Mouse (Mus musculus): ENCODE measurements around the gene Crybb2. TPM values are rescaled to one million over a fixed set of nuclear protein-coding genes. Genes with fewer than 3 reads are reported as not detected.

Gene Crybb2
- not detected in 2 replicates for polyA plus RNA-seq (2012; rRNA removed)

DNA sequence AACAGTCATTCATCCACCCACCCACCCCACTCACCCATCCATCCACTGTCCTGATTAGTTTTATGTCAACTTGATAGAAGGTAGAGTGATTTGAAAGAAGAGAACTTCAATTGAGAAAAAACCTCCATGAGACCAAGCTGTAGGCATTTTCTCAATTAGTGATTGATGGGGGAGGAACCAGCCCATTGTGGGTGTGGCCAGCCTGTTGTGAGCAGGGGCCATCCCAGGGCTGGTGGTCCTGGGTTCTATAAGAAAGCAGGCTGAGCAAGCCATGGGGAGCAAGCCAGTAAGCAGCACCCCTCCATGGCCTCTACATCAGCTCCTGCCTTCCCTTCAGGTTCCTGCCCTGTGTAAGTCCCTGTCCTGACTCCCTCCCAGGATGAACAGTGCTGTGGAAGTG lies at the start of gene Crybb2:
Crybb2 (minus strand) TSS at position 101 of the 400 bp plus-strand sequence.

DNA sequence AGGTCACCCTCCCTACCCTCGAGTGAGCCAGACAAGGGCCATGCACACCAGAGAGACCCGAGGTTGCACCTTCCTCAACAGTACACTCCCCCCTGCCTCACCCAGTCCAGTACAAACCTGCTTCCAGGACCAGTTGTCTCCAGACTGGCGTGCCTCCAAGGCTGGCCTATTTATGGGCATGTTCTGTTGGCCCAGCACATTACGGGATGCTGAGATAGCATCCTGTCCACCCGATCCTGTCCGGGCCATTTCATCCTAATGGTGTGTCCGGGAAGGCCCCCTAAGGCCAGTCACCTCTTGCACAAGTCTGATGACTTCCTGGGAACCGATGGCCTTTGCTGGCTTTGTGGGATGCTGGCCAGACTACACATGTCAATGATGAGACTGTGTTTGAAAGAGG lies 11.5 kb upstream of the Crybb2 start, which contains the start of gene Crybb3:
Crybb3 (minus strand) TSS at position 146 of the 400 bp plus-strand sequence.

DNA sequence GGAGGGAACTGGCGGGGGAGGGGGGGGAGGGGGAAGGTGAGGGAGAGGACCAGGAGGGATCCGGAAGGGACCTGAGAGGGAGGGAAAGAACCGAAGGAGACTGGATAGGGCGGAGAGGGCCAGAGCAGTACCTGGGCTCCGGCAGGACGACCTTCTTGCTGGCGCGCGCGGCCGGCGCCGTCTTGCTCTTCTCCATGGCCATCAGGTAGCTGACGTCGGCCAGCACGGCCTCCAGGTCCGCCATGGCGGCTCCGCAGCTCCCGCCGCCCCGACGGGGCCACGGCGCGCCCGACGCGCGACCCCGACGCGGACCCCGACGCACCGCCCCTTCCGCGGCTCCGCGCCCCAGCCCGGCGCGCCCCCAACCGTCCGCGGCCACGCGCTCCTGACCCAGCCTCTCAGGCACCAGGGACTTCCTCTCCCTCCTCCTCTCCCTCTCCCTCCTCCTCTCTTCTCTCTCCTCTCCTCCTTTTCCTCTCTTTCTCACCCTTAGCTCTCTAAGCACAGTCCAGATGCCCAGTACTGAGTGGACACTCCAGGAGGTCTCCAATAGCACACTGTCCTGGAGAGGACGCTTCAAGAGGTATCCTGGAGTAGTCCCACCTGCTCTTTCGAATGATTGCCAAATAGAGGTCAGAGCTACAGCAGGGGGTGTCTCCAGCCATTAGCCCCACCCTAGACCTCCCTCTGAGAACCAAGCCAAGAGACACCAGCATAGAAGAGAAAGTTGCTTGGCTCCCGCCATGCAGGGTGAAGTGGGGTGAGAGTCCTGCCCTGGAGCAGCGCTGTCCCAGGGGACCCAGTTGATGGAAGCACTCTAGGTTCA lies 54.5 kb downstream of the Crybb2 start, which contains the start of gene Grk3:
Grk3 (minus strand) TSS at position 556 of the 826 bp plus-strand sequence.

Other genes with a start within 250 kb of the Crybb2 start
- 0.79 and 0.90 TPM in 2 replicates for gene Myo18b, start 173.8 kb downstream of the Crybb2 start, polyA plus RNA-seq (2012; rRNA removed)
- 5.9 and 6.4 TPM in 2 replicates for gene Grk3, start 54.3 kb downstream of the Crybb2 start, polyA plus RNA-seq (2012; rRNA removed)
- gene Crybb3, start 11.5 kb upstream of the Crybb2 start, polyA plus RNA-seq (2012; rRNA removed) = 6.3 and 7.8 TPM in 2 replicates
- gene 2900026A02Rik, start 151.1 kb upstream of the Crybb2 start, polyA plus RNA-seq (2012; rRNA removed) = 39.3 and 41.8 TPM in 2 replicates
- gene Tmem211, start 156.8 kb upstream of the Crybb2 start, polyA plus RNA-seq (2012; rRNA removed) = 0.07 TPM in 1 of 2 replicates, not detected in the other
- 19.1 and 19.8 TPM in 2 replicates for gene Sgsm1, start 240.7 kb upstream of the Crybb2 start, polyA plus RNA-seq (2012; rRNA removed)

All from colon, adult 2 months (tissue).